Mouse (Mus musculus) ES-CJ7 (cell line): Measurements from ENCODE around the gene Klrb1b.
"Not testable (repeated sequence)": the region's sequence is repeated elsewhere in the genome, so short reads cannot be mapped to it uniquely, and the experiment has no call there.

Source experiments
- DNase-seq: peaks from one replicate; pipeline ENCODE4 v3.0.0; 2011; ENCODE audit warnings: low read depth, low spot score

Klrb1b gene

DNA sequence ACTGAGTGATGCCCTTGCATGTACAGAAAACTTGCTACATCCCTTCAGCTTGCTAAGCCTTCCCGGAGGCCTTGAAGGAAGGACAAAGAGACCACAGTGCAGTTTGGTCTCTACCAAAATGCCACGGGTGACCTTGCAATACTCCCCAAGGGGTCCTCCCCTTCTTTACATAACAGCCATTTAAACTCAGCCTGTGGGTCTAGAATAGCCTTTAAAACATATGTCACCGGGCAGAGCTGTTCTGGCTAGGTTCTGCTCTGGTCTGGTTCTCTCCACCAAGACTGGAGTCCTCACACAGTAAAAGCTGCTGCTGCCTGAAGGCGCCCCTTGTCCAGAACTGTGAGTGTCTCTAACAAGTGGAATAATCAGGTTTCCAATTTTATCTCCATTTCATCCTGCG lies 25.4 kb downstream of the Klrb1b start:
- DNase-seq = not testable (repeated sequence)

DNA sequence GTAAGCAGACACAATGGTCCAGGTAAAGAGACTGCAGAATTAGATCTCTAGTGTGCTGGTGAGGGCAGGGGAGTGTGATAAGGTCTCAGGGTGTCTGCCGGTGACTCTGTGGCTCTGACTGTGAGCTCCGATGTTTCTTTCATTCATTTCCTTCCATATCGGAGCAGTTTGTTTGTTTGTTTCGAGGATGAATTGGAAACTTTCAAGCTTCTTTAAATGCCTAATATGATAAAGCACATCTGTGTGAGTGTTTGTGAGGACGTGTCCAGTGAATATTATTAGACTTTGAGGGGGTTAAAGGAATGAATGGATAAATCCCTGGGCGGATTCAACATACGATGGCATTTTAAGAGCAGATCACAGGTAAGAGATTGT lies 26.2 kb downstream of the Klrb1b start:
- DNase-seq = peak; percentile 45

DNA sequence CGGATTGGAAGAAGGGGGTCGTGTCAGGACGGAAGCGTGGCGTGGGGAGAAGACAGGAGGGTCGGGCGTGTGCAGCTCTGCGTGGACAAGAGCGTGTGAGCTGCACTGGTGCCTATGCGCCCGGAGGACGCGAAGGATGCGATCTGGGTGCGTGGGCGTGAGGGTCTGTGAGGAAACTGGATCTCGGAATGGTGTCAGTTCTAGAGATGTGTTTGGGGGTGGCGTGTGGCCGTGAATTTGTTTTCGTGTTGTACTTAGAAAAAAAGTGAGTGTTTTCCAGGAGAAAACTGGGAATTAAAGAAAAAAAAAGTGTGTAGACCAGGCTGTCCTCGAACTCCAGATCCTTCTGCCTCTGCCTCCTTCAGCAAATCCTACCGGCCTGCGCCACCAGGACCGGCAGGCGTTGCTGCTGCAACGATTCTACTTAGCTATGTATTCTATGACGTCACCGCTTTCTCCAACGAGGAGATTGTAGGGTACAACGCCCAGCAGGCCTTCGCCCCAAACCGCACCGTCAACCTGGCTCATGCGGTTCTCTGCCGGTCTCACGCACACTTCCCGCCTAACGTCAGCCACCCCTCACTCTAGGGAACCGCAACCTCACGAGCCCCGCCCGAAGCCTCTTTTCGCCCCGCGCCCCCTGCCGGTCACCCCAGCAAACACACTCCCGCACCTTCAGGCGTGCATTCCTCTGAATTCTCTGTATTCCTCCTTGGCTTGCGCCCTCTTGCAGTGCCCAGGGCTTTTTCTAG lies 26.8 kb downstream of the Klrb1b start:
- DNase-seq = peak; percentile 80

DNA sequence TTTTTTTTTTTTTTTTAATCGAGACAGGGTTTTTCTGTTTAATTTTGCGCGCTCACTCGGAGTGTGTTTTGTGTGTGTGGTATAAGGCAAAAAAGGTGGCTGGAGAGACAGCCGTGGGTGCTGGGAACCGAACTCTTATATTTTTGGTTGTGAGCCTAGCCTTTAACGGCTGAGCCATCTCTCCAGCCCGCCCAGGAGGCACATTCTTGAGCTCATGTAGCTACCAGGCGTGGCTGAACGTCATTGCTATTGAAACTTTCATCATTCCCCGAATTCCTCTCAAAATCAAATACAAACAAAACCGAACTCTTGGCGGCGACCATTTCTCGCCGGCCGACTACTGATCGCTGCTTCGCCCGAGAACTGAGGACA lies 27.4 kb downstream of the Klrb1b start:
- peak; percentile 69 for DNase-seq

DNA sequence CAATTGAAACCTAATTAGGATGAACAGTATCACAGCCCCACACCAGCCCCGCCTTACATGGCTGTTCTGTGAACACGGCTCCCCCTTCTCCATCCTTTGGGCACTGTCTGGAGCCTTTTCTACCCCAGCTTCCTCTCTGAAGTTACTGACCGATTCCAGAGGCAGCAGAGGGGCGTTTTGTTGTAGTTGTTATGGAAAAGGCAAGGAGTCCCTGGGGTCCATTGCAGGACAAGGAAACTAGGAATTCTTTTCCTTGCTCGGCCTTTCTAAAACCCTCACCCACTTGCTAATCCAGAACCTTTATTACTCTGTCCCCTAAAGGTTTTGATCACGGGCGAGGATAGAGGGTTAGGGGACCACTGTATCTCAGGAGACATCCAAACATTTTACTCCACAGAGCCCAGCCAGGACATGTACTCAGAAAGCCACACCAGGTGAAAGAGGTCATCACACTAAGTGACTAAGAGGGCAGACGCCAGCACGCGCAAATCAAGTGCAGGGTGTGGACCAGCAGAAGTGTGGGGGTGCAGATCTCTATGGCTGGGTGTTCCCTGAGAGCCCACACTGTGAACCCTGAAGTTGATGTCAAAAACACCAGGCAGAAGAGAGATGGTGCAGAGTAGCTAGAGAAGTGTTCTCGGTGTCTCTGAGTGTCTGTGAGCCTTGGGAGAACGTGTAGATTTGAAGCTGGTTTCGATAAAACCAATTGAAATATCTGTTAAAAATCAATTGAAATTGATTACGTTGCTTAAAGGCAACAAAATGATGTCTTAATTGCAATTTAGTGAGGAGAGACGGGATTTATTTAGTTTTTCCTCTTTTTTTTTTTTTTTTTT lies 28.0 kb downstream of the Klrb1b start:
- peak; percentile 66 for DNase-seq

DNA sequence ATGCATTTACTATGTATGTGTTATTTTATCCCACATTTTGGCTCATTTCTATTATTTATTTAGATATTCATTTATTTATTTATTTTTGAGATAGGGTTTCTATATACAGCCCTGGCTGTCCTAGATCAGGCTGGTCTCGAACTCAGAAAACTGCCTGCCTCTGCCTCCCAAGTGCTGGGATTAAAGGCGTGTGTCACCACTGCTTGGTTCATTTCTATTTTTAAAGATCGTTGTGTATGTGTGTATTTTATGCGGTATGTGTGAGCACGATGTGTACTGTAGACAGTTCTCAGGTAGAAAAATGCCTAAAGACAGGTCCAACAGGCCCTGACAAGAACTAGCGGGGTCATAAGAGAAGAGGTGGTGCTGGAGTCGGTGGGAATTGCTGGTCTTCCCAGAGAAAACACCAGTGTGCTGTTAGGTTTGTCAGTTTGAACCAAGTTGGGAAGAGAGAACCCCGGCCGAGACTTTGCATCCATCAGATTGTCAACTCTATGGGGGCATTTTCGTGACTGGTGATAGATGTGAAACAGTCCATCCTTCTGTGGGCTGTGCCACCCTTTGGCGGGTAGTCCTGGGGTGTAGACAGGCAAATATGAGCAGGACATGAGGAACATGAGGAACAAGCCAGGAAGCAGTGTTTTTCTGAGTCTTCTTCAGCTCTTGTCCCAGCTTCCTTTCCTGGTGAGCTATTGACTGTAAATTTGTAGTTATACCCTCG lies 28.8 kb downstream of the Klrb1b start:
- DNase-seq = peak; percentile 40

DNA sequence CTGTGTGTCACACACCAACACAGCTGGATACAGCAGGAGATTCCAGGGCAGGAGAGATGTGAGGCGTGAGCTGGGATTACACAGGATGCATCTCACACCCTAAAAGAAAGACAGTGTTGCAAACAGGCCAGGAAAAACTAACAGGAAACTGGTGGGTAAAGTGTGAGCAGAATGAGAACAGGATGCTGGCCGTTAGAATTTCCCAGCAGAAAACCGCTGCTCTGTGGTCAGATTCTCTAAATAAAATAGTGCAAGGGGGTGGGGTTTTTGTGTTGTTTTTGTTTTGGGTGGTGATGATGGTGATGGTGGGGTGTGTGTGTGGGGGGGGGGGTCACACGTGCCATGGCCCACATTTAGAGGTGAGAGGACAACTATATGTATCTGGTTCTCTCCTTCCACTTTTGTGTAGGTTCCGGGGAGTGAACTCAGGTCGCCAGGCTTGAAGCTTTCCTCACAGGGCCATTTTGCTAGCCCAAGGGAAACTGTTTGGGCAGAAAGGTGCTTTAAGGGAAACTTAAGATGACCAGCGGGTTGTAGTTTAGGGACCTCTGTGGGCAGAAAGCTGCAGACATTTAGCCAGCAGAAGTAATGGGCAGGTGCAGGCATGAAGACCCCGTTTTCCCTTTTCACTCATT lies 29.7 kb downstream of the Klrb1b start:
- no peak for DNase-seq

DNA sequence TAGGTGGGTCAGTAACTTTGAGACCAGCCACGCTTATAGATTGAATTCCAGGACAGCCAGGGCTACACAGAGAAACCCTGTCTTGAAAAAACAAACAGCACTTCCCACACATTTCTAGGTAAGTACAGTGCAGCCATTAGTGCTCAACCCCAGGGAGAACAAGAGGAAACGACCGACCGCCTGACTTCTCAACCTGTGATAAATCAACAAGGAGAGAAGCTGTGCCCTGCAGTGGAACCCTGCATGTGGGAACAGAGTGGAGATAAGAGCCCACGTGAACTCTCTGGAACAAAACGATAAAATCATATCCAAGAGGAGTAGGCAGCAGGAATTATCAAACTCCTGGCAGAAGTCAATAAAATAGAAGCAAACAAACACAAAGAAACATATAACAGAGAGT lies 32.4 kb downstream of the Klrb1b start:
- no peak for DNase-seq

DNA sequence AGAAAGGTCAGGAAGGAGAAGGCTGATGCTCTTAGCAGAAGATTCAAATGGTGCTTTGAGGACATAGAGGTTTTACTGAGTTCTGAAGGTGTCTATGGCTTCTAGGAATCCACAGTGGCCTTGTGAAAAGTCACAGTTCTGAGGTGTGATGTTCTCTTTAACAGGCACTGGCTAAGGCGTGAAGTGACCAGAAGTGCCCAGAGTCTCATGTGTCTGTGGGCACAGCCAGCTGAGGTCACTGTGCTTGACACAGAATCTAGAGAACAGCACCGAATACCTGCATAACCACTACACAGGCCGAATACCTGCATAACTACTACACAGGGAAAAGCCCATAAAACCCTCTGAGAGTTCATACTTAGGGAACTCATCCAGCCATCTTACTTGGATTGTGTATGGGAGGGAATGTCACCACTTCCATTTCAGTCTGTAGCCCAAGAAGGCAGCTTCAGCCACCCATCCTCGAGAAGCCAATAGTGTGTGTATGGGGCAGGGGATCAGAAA lies 35.6 kb downstream of the Klrb1b start:
- DNase-seq = peak; percentile 54

DNA sequence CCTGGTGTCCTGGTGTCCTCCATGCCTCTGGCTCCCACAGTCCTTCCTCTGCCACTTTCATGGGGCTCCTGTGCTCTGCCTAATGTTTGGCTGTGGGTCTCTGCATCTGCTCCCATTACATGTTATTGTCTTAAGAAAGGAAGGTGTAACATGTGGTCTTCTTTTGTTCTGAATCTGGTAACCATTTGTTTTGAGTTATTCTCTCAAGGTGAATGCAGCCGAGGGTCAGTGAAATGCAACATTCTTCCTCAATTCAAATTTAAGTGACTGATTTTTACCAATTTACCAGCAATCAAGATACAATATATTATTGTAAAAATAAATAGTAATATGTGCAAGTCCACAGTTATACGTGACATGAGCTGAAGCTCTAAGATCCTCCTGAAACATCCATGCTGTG lies 37.0 kb downstream of the Klrb1b start, which contains the start of gene Klrb1c:
Gene Klrb1c (minus strand): TSS at position 101 of the 400 bp plus-strand sequence.
- no peak for DNase-seq

DNA sequence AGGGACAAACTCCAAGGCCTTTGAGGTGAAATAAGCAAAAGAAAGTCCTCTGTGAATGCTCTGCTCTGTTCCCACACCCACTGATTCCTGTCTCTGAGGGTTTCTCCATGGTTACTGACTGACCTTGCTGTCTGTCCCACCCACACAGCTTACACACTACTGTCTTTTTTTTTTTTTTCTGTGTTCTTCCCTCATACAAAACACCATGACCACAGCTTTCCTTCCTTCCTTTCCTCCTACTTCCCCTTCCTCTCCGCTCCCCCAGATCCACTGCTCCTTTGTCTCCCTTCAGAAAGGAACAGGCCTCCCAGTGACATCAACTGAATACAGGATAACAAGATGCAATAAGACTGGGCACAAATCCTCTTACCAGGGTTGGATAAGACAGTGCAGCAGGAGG lies 37.6 kb downstream of the Klrb1b start:
- DNase-seq = no peak

DNA sequence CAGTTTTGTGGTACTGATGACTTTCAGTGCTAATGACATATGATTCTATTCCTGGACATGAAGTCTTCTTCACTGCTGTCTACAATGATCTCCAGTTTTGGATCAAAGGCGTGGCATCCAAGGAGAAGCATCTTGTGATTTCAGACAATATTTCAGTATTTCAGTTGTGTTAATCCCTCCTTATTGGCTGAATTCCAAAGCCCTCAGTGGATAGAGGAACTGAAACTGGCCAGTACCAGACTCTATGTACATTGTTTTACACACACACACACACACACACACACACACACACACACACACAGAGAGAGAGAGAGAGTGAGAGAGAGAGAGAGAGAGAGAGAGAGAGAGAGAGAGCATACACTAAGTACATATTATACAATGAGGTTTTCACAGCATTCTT lies 39.7 kb downstream of the Klrb1b start:
- not testable (repeated sequence) for DNase-seq

DNA sequence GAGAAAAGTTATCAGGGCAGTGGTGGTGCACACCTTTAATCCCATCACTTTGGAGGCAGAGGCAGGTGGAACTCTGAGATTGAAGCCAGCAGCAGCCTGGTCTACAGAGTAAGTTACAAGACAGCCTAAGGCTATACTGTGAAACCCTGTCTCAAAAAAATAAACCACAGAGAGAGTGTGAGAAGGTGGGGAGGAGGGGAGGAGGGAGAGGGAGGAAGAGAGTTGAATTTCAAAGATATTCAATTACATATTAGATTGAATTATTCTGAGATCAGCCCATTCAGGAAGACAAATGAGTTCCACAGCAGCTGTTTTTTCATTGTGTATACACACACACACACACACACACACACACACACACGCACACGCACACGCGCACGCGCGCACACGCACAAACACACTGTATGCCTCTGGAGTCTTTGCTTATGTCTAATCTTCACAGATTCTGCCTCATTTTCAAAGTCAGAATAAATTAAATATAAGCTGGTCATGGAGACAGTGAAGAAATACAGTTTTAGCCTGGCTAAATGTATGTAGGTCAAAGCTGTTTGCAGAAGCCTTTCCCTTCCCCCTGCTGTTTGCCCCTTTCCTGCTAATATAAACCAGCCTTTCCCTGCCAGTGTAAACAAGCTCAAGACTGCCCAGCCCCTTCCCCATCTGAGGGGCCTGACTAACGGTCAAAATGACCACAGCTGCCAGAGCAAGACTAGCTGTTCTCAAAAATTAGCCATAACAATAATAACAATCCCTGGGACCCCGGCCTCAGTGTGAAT lies 56.5 kb downstream of the Klrb1b start:
- peak; percentile 1 for DNase-seq

DNA sequence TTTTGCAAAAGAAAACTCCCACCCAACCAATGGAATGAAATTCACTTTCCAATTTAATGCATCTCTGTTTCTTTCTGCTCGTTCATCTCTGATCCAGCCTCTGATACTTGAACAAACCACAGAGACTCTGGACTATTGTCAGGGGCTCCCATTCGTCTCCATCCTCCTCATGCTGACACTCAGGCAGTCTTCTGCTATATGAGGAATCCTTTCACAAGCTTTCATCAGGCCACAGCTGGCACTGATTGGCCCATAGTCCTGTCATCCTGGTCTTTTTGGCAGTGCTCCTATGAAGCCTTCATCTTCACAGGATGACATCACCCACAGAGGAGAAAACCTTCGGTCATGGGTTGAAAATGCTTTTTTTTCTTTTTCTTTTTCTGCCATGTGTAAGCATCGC lies 58.1 kb downstream of the Klrb1b start:
- peak; percentile 1 for DNase-seq

DNA sequence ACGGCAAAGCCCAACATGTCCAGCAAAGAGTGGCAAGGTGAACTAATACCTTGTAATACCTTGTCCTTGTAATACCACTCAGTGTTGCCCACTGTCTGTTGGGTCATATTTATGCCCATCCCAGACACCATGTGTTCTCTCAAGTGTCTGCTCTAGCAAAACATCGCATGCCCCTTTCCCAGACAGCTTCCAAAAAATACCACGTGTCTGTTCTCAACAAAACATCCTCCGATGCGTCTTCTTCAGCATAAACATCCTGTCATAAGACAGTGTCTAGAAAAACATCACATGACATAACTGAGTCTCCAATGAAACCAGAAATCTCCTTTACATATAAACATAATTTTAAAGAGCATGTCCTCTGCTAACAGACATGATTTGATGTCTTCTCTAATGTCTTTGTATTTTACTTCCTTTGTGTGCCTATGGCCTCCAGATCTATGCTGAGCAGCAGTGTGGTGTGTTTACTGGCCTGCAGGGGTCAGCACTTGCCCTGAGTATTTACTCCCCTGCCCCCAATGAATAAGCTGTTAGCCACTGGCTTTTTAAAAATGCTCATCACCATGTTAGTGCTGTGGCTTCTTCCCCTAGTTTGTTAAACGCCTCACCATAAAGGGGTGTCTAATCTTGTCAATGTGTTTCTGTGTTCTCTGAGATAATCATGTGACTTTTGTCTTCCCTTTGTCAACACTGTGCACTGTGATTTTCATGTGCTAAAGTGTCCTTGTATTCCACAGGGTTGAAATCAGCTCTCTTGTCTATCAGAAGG lies 59.5 kb downstream of the Klrb1b start:
- DNase-seq = peak; percentile 75

DNA sequence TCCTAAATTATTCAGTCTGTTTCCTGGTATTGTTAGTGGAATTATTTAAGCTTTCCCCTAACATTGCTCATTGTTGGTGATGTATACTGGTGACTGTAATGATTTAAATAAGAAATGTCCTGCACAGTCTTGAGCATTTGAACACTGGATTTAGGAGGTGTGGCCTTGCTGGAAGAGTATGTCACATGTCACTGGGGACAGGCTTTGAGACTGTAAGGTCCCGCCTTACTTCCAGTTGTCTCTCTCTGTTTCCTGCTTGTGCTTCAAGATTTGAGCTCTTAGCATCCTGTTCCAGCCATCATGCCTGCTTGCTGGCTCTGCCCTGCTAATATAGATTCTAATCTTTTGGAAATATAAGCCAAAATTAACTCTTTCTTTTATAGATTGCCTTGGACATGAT lies 60.9 kb downstream of the Klrb1b start:
- DNase-seq = peak; percentile 40

DNA sequence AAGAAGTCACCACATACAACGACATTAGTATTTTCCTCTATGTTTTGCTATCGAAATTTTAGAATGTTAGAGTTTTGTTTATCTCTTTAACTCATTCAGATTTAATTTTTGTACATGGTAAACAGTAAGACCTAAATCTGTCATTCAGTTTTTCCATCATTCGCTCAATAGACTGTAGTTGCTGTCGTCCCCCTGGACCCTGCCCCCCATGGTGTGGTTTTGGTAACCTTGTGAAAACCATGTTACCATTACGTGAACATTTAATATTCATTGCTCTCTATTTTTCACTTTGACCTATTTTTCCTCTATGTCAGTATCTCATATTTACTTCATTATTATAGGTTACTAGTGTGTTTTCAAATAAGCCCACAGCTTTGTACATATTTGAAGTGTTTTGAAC lies 61.5 kb downstream of the Klrb1b start:
- no peak for DNase-seq

DNA sequence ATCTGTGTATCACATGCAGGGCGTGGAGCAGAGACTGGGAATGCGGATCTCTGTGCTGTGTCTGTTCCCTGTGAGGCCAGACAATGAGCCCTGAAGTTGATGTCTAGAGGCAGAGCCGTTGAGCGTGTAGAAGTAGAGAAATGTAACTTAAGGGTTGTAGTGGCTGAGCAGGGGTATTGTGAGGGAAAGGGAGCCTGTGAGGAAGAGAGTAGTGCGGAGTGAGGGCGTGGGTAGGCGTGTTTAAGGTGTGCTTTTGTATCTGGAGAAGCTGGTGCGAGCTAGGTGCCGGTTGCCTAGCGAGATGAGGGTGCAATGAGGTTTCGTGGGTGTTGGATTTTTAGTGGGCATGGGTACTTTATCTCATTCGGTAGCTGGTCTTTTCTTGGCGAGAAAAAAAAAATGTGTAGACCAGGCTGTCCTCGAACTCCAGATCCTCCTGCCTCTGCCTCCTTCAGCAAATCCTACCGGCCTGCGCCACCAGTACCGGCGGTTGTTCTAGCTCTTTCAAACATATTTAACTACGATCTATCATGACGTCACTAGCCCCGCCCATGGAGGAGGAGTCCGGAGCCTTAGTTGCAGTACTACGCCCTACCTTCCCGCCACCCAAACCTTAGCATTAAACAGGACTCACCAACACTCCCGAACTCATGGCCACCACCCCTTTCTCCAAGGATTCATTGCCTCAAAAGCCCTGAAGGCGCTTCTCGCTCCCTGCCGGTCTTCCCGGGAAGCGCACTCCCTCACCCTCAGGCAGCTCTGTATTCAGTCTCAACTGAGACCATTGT lies 62.2 kb downstream of the Klrb1b start:
- DNase-seq = peak; percentile 100
